Mouse (Mus musculus): ENCODE data around the gene Il9r.

The Il9r gene

GRCm38 (mm10) chr11:32198256-32198955 is 1.7 kb downstream of the Il9r start:
- no peak for DNase-seq (ENCODE audit: low spot score)

GRCm38 (mm10) chr11:32197766-32198165 is 2.3 kb downstream of the Il9r start:
- no peak for DNase-seq (ENCODE audit: low spot score)

- no peak for DNase-seq (ENCODE audit: low spot score)
Observed at GRCm38 (mm10) chr11:32196727-32197126, 3.4 kb downstream of the Il9r start.

- no peak for DNase-seq (ENCODE audit: low spot score)
Observed at GRCm38 (mm10) chr11:32195867-32196540, 4.1 kb downstream of the Il9r start.

- no peak for DNase-seq (ENCODE audit: low spot score)
Observed at GRCm38 (mm10) chr11:32194626-32195025, 5.5 kb downstream of the Il9r start.

GRCm38 (mm10) chr11:32194086-32194485 is 6.0 kb downstream of the Il9r start:
- DNase-seq (ENCODE audit: low spot score), result no peak

GRCm38 (mm10) chr11:32193156-32193555 is 6.9 kb downstream of the Il9r start:
- no peak for DNase-seq (ENCODE audit: low spot score)

GRCm38 (mm10) chr11:32190603-32191110 is 9.4 kb downstream of the Il9r start:
- DNase-seq (ENCODE audit: low spot score), result no peak

- no peak for DNase-seq (ENCODE audit: low spot score)
Observed at GRCm38 (mm10) chr11:32190119-32190518, 10.0 kb downstream of the Il9r start.

- DNase-seq (ENCODE audit: low spot score), result no peak
Observed at GRCm38 (mm10) chr11:32189434-32189833, 10.6 kb downstream of the Il9r start.

GRCm38 (mm10) chr11:32188881-32189280 is 11.2 kb downstream of the Il9r start:
- DNase-seq (ENCODE audit: low spot score), result no peak

- DNase-seq (ENCODE audit: low spot score), result no peak
Observed at GRCm38 (mm10) chr11:32187256-32187655, 12.8 kb downstream of the Il9r start.

- no peak for DNase-seq (ENCODE audit: low spot score)
Observed at GRCm38 (mm10) chr11:32186031-32186430, 14.0 kb downstream of the Il9r start.

GRCm38 (mm10) chr11:32184469-32184868 is 15.6 kb downstream of the Il9r start:
- DNase-seq (ENCODE audit: low spot score), result no peak

GRCm38 (mm10) chr11:32181973-32182868 is 17.9 kb downstream of the Il9r start:
- peak; percentile 84 for DNase-seq (ENCODE audit: low spot score)

- no peak for DNase-seq (ENCODE audit: low spot score)
Observed at GRCm38 (mm10) chr11:32181246-32181645, 18.8 kb downstream of the Il9r start.

- no peak for DNase-seq (ENCODE audit: low spot score)
Observed at GRCm38 (mm10) chr11:32178506-32178905, 21.6 kb downstream of the Il9r start.

GRCm38 (mm10) chr11:32166683-32167082 is 33.4 kb downstream of the Il9r start:
- no peak for DNase-seq (ENCODE audit: low spot score)

- no peak for DNase-seq (ENCODE audit: low spot score)
Observed at GRCm38 (mm10) chr11:32161922-32162804, 37.9 kb downstream of the Il9r start.

- DNase-seq (ENCODE audit: low spot score), result no peak
Observed at GRCm38 (mm10) chr11:32161500-32161899, 38.6 kb downstream of the Il9r start.

GRCm38 (mm10) chr11:32160341-32160740 is 39.7 kb downstream of the Il9r start:
- no peak for DNase-seq (ENCODE audit: low spot score)

Measured in adipocyte (in vitro differentiated cells).